19 mouse cellular contexts compared by ENCODE assay signal in genomic region chr9:97190321-97190860, GRCm38 (mm10).
A peak's percentile ranks its signal among the peaks of the same experiment; 100 is the strongest.
DNase-seq lines count a peak whose midpoint lies in the region; ATAC-seq and TF ChIP-seq lines count a peak whose summit lies in the region.
"Had no signal": no experiment of that assay in that cellular context is flagged by ENCODE, and none has a peak within 500 bp of the region (broad histone marks: within the 10 kb centered on the region; RNA-seq: fewer than 3 reads in every experiment).

No protein-coding gene starts in this region.

- TF ChIP-seq CTCF in hindbrain, postnatal 0 days (IDR thresholded peaks at IDR 0.05; ENCODE audit: low read depth): no peak
- TF ChIP-seq CTCF in brain, embryonic 14.5 days (IDR thresholded peaks at IDR 0.05; ENCODE audit: borderline replicate concordance, extremely low read depth, insufficient read depth, insufficient read length): no peak

- H3K4me3 ChIP-seq in hindbrain, postnatal 0 days (ENCODE audit: low read length): no peak overlapping the region
- no peak overlapping the region for H3K4me3 ChIP-seq in hindbrain, embryonic 10.5 days
- no peak overlapping the region for H3K4me3 ChIP-seq in midbrain, embryonic 14.5 days (replicated peaks; ENCODE audit: low read depth, low read length)
- H3K4me3 ChIP-seq in midbrain, embryonic 11.5 days (ENCODE audit: low read depth, low read length): no peak overlapping the region
- H3K4me3 ChIP-seq in heart, embryonic 10.5 days: no peak overlapping the region
- H3K4me3 ChIP-seq: embryonic facial prominence, embryonic 12.5 days; limb, embryonic 15.5 days; midbrain, embryonic 12.5 days had no signal

- WGBS in hindbrain, postnatal 0 days: 60% methylated on average over 14 of the region's 14 CpGs
- WGBS in hindbrain, embryonic 10.5 days: 87% methylated on average over 14 of the region's 14 CpGs
- WGBS in midbrain, embryonic 14.5 days: 76% methylated on average over 14 of the region's 14 CpGs
- 85% methylated on average over 14 of the region's 14 CpGs for WGBS in midbrain, embryonic 11.5 days
- WGBS in heart, embryonic 10.5 days: 89% methylated on average over 14 of the region's 14 CpGs

- no peak for TF ChIP-seq POLR2A in brain, embryonic 14.5 days (IDR thresholded peaks at IDR 0.05; ENCODE audit: borderline replicate concordance, extremely low read depth, insufficient read depth, insufficient read length, poor library complexity, severe bottlenecking)

- DNase-seq in hindbrain, postnatal 0 days (ENCODE audit: low spot score): peak; percentile 45
- no peak for DNase-seq in hindbrain, embryonic 10.5 days (ENCODE audit: low spot score)
- DNase-seq in midbrain, embryonic 14.5 days: peak; percentile 21
- DNase-seq in midbrain, embryonic 11.5 days (ENCODE audit: low spot score, missing footprints): no peak
- DNase-seq in adrenal gland, adult 8-10 months: peak; percentile 30
- peak; percentile 70 for DNase-seq in brain, embryonic 14.5 days (ENCODE audit: low read depth)
- no peak for DNase-seq in heart, embryonic 10.5 days (ENCODE audit: low spot score)
- DNase-seq in urinary bladder, adult 18-20 months (ENCODE audit: low spot score in 2 of 2): no peak
- DNase-seq: B cell, adult 2 months; cerebellum, adult 18-20 months; forebrain, postnatal 0 days; heart, adult 18-20 months; lung, adult 18-20 months; lung, postnatal 36 days; spleen, adult 18-20 months had no signal

- no peak overlapping the region for H3K9ac ChIP-seq in hindbrain, postnatal 0 days (replicated peaks; ENCODE audit: low read length)
- H3K9ac ChIP-seq in midbrain, embryonic 14.5 days (replicated peaks; ENCODE audit: low read length): no peak overlapping the region
- no peak overlapping the region for H3K9ac ChIP-seq in midbrain, embryonic 11.5 days (ENCODE audit: low read length)
- H3K9ac ChIP-seq: embryonic facial prominence, embryonic 12.5 days; forebrain, postnatal 0 days; limb, embryonic 15.5 days; midbrain, embryonic 12.5 days had no signal

- H3K27me3 ChIP-seq in hindbrain, postnatal 0 days (ENCODE audit: insufficient read depth, low read length): no peaks in the 10 kb centered on the region
- H3K27me3 ChIP-seq in hindbrain, embryonic 10.5 days (ENCODE audit: insufficient read depth, poor library complexity, severe bottlenecking): no peaks in the 10 kb centered on the region
- no peaks in the 10 kb centered on the region for H3K27me3 ChIP-seq in midbrain, embryonic 14.5 days (ENCODE audit: control insufficient read depth, insufficient read depth, low read length)
- no peaks in the 10 kb centered on the region for H3K27me3 ChIP-seq in midbrain, embryonic 11.5 days (ENCODE audit: control insufficient read depth, insufficient read depth, low read length)
- H3K27me3 ChIP-seq in heart, embryonic 10.5 days (ENCODE audit: insufficient read depth, poor library complexity, severe bottlenecking): no peaks in the 10 kb centered on the region
- H3K27me3 ChIP-seq: embryonic facial prominence, embryonic 12.5 days; limb, embryonic 15.5 days; midbrain, embryonic 12.5 days had no signal

- H3K36me3 ChIP-seq in hindbrain, postnatal 0 days (ENCODE audit: insufficient read depth, low read length): no peaks in the 10 kb centered on the region
- H3K36me3 ChIP-seq in hindbrain, embryonic 10.5 days: no peaks in the 10 kb centered on the region
- no peaks in the 10 kb centered on the region for H3K36me3 ChIP-seq in midbrain, embryonic 14.5 days (ENCODE audit: control insufficient read depth, insufficient read depth, low read length)
- no peaks in the 10 kb centered on the region for H3K36me3 ChIP-seq in midbrain, embryonic 11.5 days (ENCODE audit: control insufficient read depth, insufficient read depth, low read length)
- no peaks in the 10 kb centered on the region for H3K36me3 ChIP-seq in heart, embryonic 10.5 days
- H3K36me3 ChIP-seq: embryonic facial prominence, embryonic 12.5 days; limb, embryonic 15.5 days; midbrain, embryonic 12.5 days had no signal

- no peaks in the 10 kb centered on the region for H3K9me3 ChIP-seq in hindbrain, postnatal 0 days (ENCODE audit: low read length)
- H3K9me3 ChIP-seq in hindbrain, embryonic 10.5 days: no peaks in the 10 kb centered on the region
- no peaks in the 10 kb centered on the region for H3K9me3 ChIP-seq in midbrain, embryonic 14.5 days (ENCODE audit: control insufficient read depth, low read length)
- no peaks in the 10 kb centered on the region for H3K9me3 ChIP-seq in midbrain, embryonic 11.5 days (ENCODE audit: control insufficient read depth, low read length)
- no peaks in the 10 kb centered on the region for H3K9me3 ChIP-seq in heart, embryonic 10.5 days
- H3K9me3 ChIP-seq: embryonic facial prominence, embryonic 12.5 days; limb, embryonic 15.5 days; midbrain, embryonic 12.5 days had no signal

- 0 out of 2 replicates have a peak overlapping the region, but pooled peaks have one; percentile 0 for H3K4me2 ChIP-seq in hindbrain, postnatal 0 days (ENCODE audit: low read depth, low read length)
- no peak overlapping the region for H3K4me2 ChIP-seq in midbrain, embryonic 14.5 days (ENCODE audit: low read length)
- H3K4me2 ChIP-seq in midbrain, embryonic 11.5 days: no peak overlapping the region
- H3K4me2 ChIP-seq: embryonic facial prominence, embryonic 12.5 days; limb, embryonic 15.5 days; midbrain, embryonic 12.5 days had no signal

- H3K27ac ChIP-seq in hindbrain, postnatal 0 days: no peak overlapping the region
- no peak overlapping the region for H3K27ac ChIP-seq in hindbrain, embryonic 10.5 days
- no peak overlapping the region for H3K27ac ChIP-seq in midbrain, embryonic 14.5 days (replicated peaks; ENCODE audit: low read depth, low read length)
- no peak overlapping the region for H3K27ac ChIP-seq in midbrain, embryonic 11.5 days (ENCODE audit: low read depth, low read length)
- H3K27ac ChIP-seq in heart, embryonic 10.5 days: no peak overlapping the region
- H3K27ac ChIP-seq: embryonic facial prominence, embryonic 12.5 days; limb, embryonic 15.5 days; midbrain, embryonic 12.5 days had no signal

- H3K4me1 ChIP-seq in hindbrain, postnatal 0 days (ENCODE audit: insufficient read depth, low read length): no peaks in the 10 kb centered on the region
- peaks cover 7% of the 10 kb centered on the region; the same call in 1 of the 2 replicates for H3K4me1 ChIP-seq in hindbrain, embryonic 10.5 days (replicated peaks)
- H3K4me1 ChIP-seq in midbrain, embryonic 14.5 days (ENCODE audit: control insufficient read depth, insufficient read depth, low read length): no peaks in the 10 kb centered on the region
- no peaks in the 10 kb centered on the region for H3K4me1 ChIP-seq in midbrain, embryonic 11.5 days (ENCODE audit: control insufficient read depth, insufficient read depth, low read length)
- H3K4me1 ChIP-seq in heart, embryonic 10.5 days: no peaks in the 10 kb centered on the region
- H3K4me1 ChIP-seq: embryonic facial prominence, embryonic 12.5 days; limb, embryonic 15.5 days; midbrain, embryonic 12.5 days had no signal

- no peak for ATAC-seq in hindbrain, postnatal 0 days
- no peak for ATAC-seq in midbrain, embryonic 14.5 days (ENCODE audit: low FRiP score, low TSS enrichment)
- no peak for ATAC-seq in midbrain, embryonic 11.5 days (ENCODE audit: low FRiP score)
- ATAC-seq: forebrain, postnatal 0 days; intestine, postnatal 0 days had no signal

Comparison
In these comparisons a context has a peak if more than half of its experiments do, and no peak if none do; other contexts are left out.
1. DNase-seq: peak in hindbrain, postnatal 0 days (single experiment), midbrain, embryonic 14.5 days (single experiment), adrenal gland, adult 8-10 months (single experiment) and brain, embryonic 14.5 days (single experiment); none in hindbrain, embryonic 10.5 days (single experiment), midbrain, embryonic 11.5 days (single experiment), heart, embryonic 10.5 days (single experiment) and urinary bladder, adult 18-20 months (0 of 2).